Mouse (Mus musculus) left cerebral cortex, adult 2 months (tissue): ENCODE data around the gene Tssk2. TPM values are rescaled to one million over a fixed set of nuclear protein-coding genes. Genes with fewer than 3 reads are reported as not detected.

Experiments
- DNase-seq, 2 experiments: peaks; one replicate each; pipeline ENCODE4 v3.0.0; 2021 to 2022; ENCODE audit warnings: low spot score in 2 of 2, mixed read lengths in 1 of 2; ENCODE audit errors: extremely low spot score in 1 of 2
- H3K27ac ChIP-seq: fragments of 200-600 bp; 2 replicates; pipeline ENCODE4 v1.8.1; 2022
- H3K4me3 ChIP-seq: fragments of 200-600 bp; 2 replicates; pipeline ENCODE4 v1.8.1; 2022
- CTCF ChIP-seq: fragments of 200-600 bp; IDR thresholded peaks from 2 replicates; pipeline ENCODE4 v1.8.1; 2022; ENCODE audit warnings: antibody characterized with exemption, mild to moderate bottlenecking, moderate library complexity
- intact Hi-C: fragments of 180-260 bp; cut with DNase I; formaldehyde crosslinking; loops from one replicate; pipeline ENCODE4 v1.15.1; 2025
- total RNA-seq, 2 experiments: library from RNA; stranded (reverse); gene quantifications; 2 replicates each; pipeline ENCODE4 v1.2.3; 2021

Tssk2 gene
- total RNA-seq, 2 experiments from 2014 or later: not detected

- no peak for DNase-seq
- intact Hi-C loops: no loop called here
- no peak for TF ChIP-seq CTCF
- no peak overlapping the region for H3K4me3 ChIP-seq
- H3K27ac ChIP-seq: no peak overlapping the region
These were observed 35.4 kb downstream of the Tssk2 start for GRCm38 (mm10) chr16:17933594-17934444.

DNA sequence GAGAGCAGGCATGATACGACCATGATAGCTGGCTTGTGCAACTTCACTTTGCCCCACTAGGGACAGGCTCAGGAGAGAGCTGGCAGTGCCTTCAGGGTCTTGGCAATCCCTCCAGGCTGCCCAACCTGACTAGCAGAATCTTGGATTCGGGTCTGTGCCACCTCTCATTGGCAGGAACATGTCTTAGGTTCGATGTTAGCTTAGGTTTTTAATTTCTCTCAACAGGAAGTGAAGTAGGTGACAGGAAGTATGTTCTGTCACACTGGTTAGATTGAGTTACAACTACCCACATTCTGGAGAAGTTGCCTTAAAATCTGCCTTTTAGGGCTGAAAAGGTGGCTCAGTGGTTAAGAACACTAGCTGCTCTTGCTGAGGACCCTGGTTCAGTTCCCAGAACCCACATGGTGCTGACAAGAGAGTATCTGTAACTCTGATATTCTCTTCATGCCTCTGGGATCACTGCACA is 36.0 kb downstream of the Tssk2 start:
- intact Hi-C loops: no loop called here
- no peak for TF ChIP-seq CTCF
- H3K27ac ChIP-seq: no peak overlapping the region
- no peak overlapping the region for H3K4me3 ChIP-seq
- no peak for DNase-seq

GRCm38 (mm10) chr16:17936776-17937175 is 38.3 kb downstream of the Tssk2 start:
- Histone ChIP-seq H3K4me3 (no peak overlapping the region), H3K27ac (no peak overlapping the region)
- DNase-seq: no peak
- TF ChIP-seq CTCF: no peak
- intact Hi-C loops: loop anchor here (5.0 kb wide), 1 partner anchor 51 kb away; no protein-coding TSS in a partner anchor

DNA sequence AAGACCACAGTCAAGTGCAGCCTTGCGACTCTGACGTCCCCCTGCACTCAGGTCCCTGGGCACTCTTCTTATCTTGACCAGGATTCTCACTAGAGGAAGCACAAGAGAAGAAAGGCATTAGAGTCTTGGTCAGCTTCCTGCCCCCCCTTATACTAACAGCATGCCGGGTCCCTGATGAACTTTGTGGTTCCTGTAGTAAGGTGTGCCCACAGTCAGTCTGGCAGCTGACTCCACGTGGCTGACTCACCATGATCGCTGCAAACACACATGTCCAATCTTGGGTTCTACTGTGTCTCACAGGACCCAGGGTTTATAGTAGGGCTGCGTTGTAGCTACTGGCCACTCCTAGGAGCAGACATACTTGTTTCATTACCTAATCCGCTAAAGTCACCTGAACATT is 39.8 kb downstream of the Tssk2 start:
- no peak for TF ChIP-seq CTCF
- intact Hi-C loops: loop anchor here (5.0 kb wide), 1 partner anchor 49 kb away; no protein-coding TSS in a partner anchor
- H3K4me3 ChIP-seq: no peak overlapping the region
- no peak for DNase-seq
- no peak overlapping the region for H3K27ac ChIP-seq

GRCm38 (mm10) chr16:17938821-17939220 is 40.4 kb downstream of the Tssk2 start:
- DNase-seq: peak in 1 of 2 experiments; percentile 68
- Histone ChIP-seq H3K4me3 (no peak overlapping the region), H3K27ac (no peak overlapping the region)
- intact Hi-C loops: loop anchor here (5.0 kb wide), 1 partner anchor 48 kb away; no protein-coding TSS in a partner anchor
- peak; percentile 79 for TF ChIP-seq CTCF

GRCm38 (mm10) chr16:17939255-17939751 is 40.9 kb downstream of the Tssk2 start:
- intact Hi-C loops: loop anchor here (5.0 kb wide), 1 partner anchor 48 kb away; no protein-coding TSS in a partner anchor

DNA sequence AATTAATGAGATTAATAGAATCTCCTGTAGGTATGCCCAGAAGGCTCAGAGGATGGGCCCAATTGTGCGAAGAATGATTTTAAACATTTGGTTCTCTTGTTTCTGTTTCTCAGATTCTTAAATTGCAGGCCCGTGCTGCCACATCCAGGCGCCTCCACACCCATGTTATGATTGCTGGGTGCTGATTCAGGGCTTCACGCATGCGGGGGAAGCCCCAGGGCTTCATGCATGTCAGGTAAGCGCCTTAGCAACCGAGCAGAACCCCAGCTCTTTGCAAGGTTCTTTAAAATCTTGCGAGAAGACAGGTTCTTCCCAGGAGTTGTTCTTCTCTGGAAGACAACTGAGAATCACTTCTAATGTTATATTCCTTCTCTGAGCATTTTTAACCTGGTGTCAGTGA is 45.0 kb downstream of the Tssk2 start:
- H3K27ac ChIP-seq: no peak overlapping the region
- intact Hi-C loops: no loop called here
- TF ChIP-seq CTCF: no peak
- no peak overlapping the region for H3K4me3 ChIP-seq
- DNase-seq: no peak

More at GRCm38 (mm10) chr16:17939255-17939751, 40.9 kb downstream of the Tssk2 start:
- Histone ChIP-seq H3K4me3 (no peak overlapping the region), H3K27ac (no peak overlapping the region)
- no peak for DNase-seq
- no peak for TF ChIP-seq CTCF

GRCm38 (mm10) chr16:17945081-17945831 is 46.8 kb downstream of the Tssk2 start:
- H3K4me3 ChIP-seq: no peak overlapping the region
- intact Hi-C loops: no loop called here
- no peak for DNase-seq
- no peak overlapping the region for H3K27ac ChIP-seq
- TF ChIP-seq CTCF: no peak

DNA sequence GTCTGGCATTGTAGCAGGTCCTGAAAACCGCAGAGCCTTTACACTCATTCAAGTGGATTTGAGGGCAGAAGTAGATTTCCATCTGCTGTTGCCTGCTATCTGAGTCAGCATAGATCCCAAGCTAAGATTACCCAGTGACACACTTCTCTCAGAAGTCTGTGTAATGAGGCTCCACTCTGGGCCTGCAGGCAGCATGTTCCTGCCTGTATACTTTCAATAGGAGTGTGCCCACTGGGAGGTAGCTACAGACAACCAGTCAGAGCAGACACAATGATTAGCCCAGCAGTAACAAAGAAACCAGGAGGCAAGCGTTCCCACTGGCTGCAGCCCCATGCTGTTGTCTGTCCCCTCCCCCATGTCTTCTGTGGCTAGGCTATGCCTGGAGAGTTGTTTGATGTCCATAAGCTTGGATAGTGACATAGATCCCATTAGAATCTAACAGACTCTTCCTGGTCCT is 51.0 kb downstream of the Tssk2 start:
- Histone ChIP-seq H3K27ac (no peak overlapping the region), H3K4me3 (no peak overlapping the region)
- intact Hi-C loops: no loop called here
- DNase-seq: no peak
- no peak for TF ChIP-seq CTCF

Other genes with a start within 250 kb of the Tssk2 start
- gene Med15, start 165.7 kb upstream of the Tssk2 start, total RNA-seq: 10 to 100 TPM; 76.9 to 83.4 TPM
- 10 to 100 TPM; 84.9 to 86.0 TPM for gene Klhl22, start 139.0 kb upstream of the Tssk2 start, total RNA-seq
- 1 to 10 TPM; 2.8 to 5.9 TPM for gene Scarf2, start 101.4 kb upstream of the Tssk2 start, total RNA-seq
- 1 to 10 TPM; 3.4 to 4.1 TPM for gene B830017H08Rik, start 65.5 kb upstream of the Tssk2 start, total RNA-seq
- gene Car15, start 60.3 kb upstream of the Tssk2 start, total RNA-seq: 10 to 100 TPM; 12.2 to 16.4 TPM
- gene Gm20518, start 7.0 kb upstream of the Tssk2 start, total RNA-seq: 1 to 10 TPM; 2.3 to 3.2 TPM
- gene Tssk1, start 4.4 kb upstream of the Tssk2 start, total RNA-seq: not detected
- gene Dgcr2, start 75 bp upstream of the Tssk2 start, total RNA-seq: 10 to 100 TPM; 93.2 to 99.7 TPM
- 10 to 100 TPM; 27.8 to 31.8 TPM for gene Ess2, start 12.7 kb downstream of the Tssk2 start, total RNA-seq
- gene Gsc2, start 16.4 kb downstream of the Tssk2 start, total RNA-seq: not detected
- gene Slc25a1, start 29.6 kb downstream of the Tssk2 start, total RNA-seq: 10 to 100 TPM; 39.2 to 43.9 TPM
- gene Vpreb2, start 81.8 kb downstream of the Tssk2 start, total RNA-seq: not detected
- gene Dgcr6, start 154.2 kb downstream of the Tssk2 start, total RNA-seq: 10 to 100 TPM; 96.1 to 96.8 TPM
- 10 to 100 TPM; 38.9 to 40.8 TPM for gene Prodh, start 191.6 kb downstream of the Tssk2 start, total RNA-seq
- 100 to 1,000 TPM; 138 to 147 TPM for gene Rtn4r, start 229.0 kb downstream of the Tssk2 start, total RNA-seq